Mouse (Mus musculus) hindbrain, embryonic 14.5 days (tissue): Measurements from ENCODE around the gene Tmem269. TPM values are rescaled to one million over a fixed set of nuclear protein-coding genes. Genes with fewer than 3 reads are reported as not detected.

Experiments
- ATAC-seq: fragments of 200-750 bp; cut with Nextera tagmentation; 2 replicates; pipeline ENCODE4 v1.8.0; 2017; ENCODE audit warnings: moderate number of reproducible peaks, mild to moderate bottlenecking, moderate TSS enrichment, moderate library complexity; ENCODE audit not compliant: low FRiP score
- DNase-seq: peaks from one replicate; pipeline ENCODE4 v3.0.0-alpha.2; 2015; ENCODE audit warnings: low spot score
- H3K27ac ChIP-seq: fragments of 300-500 bp; sonication (generic); 2 replicates; pipeline ENCODE4 v1.5.1; 2014; ENCODE audit warnings: mild to moderate bottlenecking, moderate library complexity
- H3K27me3 ChIP-seq: fragments of 300-500 bp; sonication (generic); 2 replicates; pipeline ENCODE4 v1.6.1; 2014; ENCODE audit warnings: mild to moderate bottlenecking, low read length, mixed read lengths; ENCODE audit not compliant: control insufficient read depth, insufficient read depth
- H3K36me3 ChIP-seq: fragments of 300-500 bp; sonication (generic); replicated peaks from 2 replicates; pipeline ENCODE4 v1.6.1; 2014; ENCODE audit not compliant: control insufficient read depth, insufficient read depth
- H3K4me1 ChIP-seq: fragments of 300-500 bp; sonication (generic); replicated peaks from 2 replicates; pipeline ENCODE4 v1.6.1; 2014; ENCODE audit warnings: antibody characterized with exemption, low read length, mixed read lengths; ENCODE audit not compliant: control insufficient read depth, insufficient read depth
- H3K4me2 ChIP-seq: fragments of 300-500 bp; sonication (generic); replicated peaks from 2 replicates; pipeline ENCODE4 v1.6.1; 2014; ENCODE audit warnings: mild to moderate bottlenecking, moderate library complexity
- H3K4me3 ChIP-seq: fragments of 300-500 bp; sonication (generic); replicated peaks from 2 replicates; pipeline ENCODE4 v1.5.1; 2014; ENCODE audit warnings: mild to moderate bottlenecking, low read length
- H3K9ac ChIP-seq: fragments of 300-500 bp; sonication (generic); 2 replicates; pipeline ENCODE4 v1.6.1; 2014
- H3K9me3 ChIP-seq: fragments of 300-500 bp; sonication (generic); 2 replicates; pipeline ENCODE4 v1.6.1; 2016; ENCODE audit warnings: low read length; ENCODE audit not compliant: control insufficient read depth
- WGBS: fragments of 180-500 bp; shearing (Covaris S2); extraction: QIAGEN DNeasy Blood & Tissue Kit; methylation state at CpG from one replicate; pipeline ENCODE4 v1.1.7; 2014; 5-methylcytosine and 5-hydroxymethylcytosine counted together
- polyA plus RNA-seq: library from polyadenylated mRNA; unstranded; fragments of >200 nt; fragmentation: Nextera tagmentation; extraction: Ambion mirVana; gene quantifications from 2 replicates; pipeline ENCODE4 v1.2.1, GENCODE M21; 2014

The Tmem269 gene
- 0.25 TPM in 1 of 2 replicates, not detected in the other for polyA plus RNA-seq

DNA sequence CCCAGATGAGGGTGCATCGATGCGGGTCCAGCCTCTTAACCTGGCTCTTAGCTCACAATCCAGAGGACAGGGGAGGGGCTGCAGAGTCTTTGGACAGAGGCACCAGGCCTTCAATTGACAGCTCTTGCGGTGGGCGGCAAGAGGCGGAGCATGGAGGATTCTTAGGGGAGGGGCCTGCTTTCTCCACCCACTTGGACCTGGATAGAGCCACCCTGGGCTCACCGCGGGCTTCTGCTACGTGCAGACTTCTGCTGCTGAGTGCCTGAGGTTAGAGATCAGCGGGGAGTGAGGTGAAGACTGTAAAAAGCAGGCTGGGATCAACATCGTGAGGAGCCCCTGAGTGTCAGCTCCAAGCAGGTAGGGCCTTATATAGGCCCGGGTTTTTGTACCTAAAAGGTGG lies at the start of gene Tmem269:
Gene Tmem269, minus strand, starts transcription at position 49 of the 400 bp plus-strand sequence.
- 9% methylated on average over 11 of the region's 11 CpGs for WGBS
- H3K4me3 ChIP-seq, result no peak within 1 kb of the TSS
- no peak within 1 kb of the TSS for H3K4me2 ChIP-seq
- ATAC-seq, result no peak
- no peaks in the 10 kb centered on the region for H3K36me3 ChIP-seq
- H3K27ac ChIP-seq, result no peak within 1 kb of the TSS
- DNase-seq, result no peak
- H3K4me1 ChIP-seq, result no peaks in the 10 kb centered on the region
- no peaks in the 10 kb centered on the region for H3K9me3 ChIP-seq
- no peaks in the 10 kb centered on the region for H3K27me3 ChIP-seq
- H3K9ac ChIP-seq, result no peak within 1 kb of the TSS

DNA sequence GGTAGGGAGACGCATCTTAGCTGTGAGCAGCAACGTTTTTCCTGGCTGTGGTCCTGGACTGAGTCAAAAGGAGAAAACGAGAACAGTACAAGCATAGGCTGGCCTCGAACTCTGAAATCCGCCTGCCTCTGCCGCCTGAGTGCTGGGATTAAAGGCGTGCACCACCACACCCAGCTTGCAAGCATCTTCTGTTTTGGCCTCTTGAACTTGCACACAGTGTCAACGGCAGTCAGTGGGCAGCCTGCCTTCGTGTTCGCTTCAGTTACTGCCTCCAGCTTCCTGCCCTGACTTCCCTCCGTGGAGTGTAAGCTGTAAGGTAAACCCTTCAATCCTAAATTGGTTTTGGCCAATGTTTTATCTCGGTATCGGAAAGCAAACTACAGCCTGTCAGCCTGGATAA lies 48.6 kb upstream of the Tmem269 start:
- 80% methylated on average over 13 of the region's 13 CpGs for WGBS
- no peaks in the 10 kb centered on the region for H3K27me3 ChIP-seq

DNA sequence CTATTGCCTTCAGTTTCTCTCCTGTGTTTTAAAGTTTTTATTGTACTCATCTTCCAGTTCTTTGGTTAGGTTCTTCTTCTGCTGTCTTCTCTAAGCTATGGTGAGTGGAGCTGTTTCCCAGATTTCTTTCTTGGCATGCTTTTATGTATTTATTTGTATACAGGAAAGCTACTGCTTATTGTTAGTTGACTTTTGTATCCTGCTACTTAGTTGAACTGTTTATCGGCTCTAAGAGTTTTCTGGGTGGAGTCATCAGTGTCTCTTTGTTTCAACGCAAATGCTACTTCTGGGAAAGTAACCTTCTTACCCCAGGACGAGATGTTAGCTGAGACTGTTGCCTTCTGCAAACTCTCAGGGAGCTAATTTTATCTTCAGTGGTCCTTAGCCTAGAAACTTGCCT lies 45.4 kb upstream of the Tmem269 start:
- Histone ChIP-seq H3K4me2 (no peak overlapping the region), H3K36me3 (0 out of 2 replicates have a peak, but pooled peaks cover 6% of the 10 kb centered on the region), H3K9ac (no peak overlapping the region), H3K9me3 (no peaks in the 10 kb centered on the region), H3K27ac (no peak overlapping the region), H3K4me1 (no peaks in the 10 kb centered on the region), H3K4me3 (no peak overlapping the region), H3K27me3 (no peaks in the 10 kb centered on the region)
- DNase-seq (no peak), ATAC-seq (no peak)
- WGBS, result 75% methylated on average over 3 of the region's 3 CpGs

More for the DNA sequence above, 48.6 kb upstream of the Tmem269 start:
- Histone ChIP-seq H3K4me3 (no peak overlapping the region), H3K9ac (no peak overlapping the region), H3K36me3 (peaks cover 30% of the 10 kb centered on the region), H3K4me2 (no peak overlapping the region), H3K27ac (no peak overlapping the region), H3K4me1 (no peaks in the 10 kb centered on the region), H3K9me3 (no peaks in the 10 kb centered on the region)
- DNase-seq (no peak), ATAC-seq (no peak)

DNA sequence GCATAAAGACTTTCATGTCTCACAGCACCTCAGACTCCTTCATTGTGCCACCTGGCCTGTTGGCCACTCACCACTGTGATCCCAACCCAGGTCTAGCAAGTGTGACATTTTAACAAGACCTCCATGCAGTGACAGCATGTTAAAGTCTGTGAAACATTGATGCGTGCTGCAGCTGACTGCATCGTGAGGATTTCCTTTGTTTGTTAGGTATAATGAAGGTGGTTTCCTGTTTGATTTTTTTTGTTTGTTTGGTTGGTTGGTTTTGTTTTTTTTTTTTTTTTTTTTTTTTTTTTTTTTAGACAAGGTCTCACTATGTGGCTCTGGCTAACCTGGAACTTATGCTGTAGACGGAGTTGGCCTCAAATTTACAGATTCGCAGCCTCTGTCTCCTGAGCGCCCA lies 44.5 kb upstream of the Tmem269 start:
- 92% methylated on average over 5 of the region's 5 CpGs for WGBS
- no peak for DNase-seq
- Histone ChIP-seq H3K4me2 (no peak overlapping the region), H3K4me3 (no peak overlapping the region), H3K9ac (no peak overlapping the region), H3K27me3 (no peaks in the 10 kb centered on the region), H3K36me3 (no peaks in the 10 kb centered on the region), H3K27ac (no peak overlapping the region), H3K4me1 (no peaks in the 10 kb centered on the region), H3K9me3 (no peaks in the 10 kb centered on the region)
- no peak for ATAC-seq

DNA sequence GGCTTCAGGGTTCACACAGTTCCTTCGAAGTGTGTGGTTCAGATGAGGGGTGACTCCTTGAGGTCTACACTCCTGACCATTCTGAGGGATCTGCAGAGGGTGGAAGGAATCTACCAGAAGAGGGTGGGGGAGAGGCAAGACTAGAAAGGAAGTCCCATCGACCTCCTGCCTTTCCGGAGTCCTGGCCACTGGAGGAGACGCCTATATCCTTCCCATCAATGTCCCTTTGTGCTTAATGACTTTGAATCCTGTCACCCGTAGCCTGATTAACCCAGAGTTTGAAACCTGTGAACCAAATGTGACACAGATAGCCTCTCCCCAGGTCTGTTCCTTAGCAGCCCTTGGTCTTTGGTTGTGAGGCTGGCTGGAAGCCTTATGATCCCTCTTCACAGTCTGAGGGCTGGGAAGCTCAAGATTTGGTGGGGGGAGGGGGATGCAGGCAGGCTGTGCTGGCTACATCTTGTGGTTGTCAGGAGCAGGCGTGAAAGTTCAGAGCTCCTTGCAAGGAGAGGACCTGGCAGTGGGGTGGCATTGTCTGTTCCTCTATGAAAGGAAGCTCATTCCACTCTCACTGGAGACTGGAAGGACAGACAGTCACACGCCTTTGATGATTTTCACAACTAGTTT lies 43.2 kb upstream of the Tmem269 start:
- ATAC-seq, result no peak
- DNase-seq, result no peak
- Histone ChIP-seq H3K27ac (no peak overlapping the region), H3K4me1 (no peaks in the 10 kb centered on the region), H3K4me3 (no peak overlapping the region), H3K9ac (no peak overlapping the region), H3K4me2 (no peak overlapping the region), H3K27me3 (no peaks in the 10 kb centered on the region), H3K36me3 (no peaks in the 10 kb centered on the region), H3K9me3 (no peaks in the 10 kb centered on the region)
- WGBS, result 69% methylated on average over 7 of the region's 7 CpGs

DNA sequence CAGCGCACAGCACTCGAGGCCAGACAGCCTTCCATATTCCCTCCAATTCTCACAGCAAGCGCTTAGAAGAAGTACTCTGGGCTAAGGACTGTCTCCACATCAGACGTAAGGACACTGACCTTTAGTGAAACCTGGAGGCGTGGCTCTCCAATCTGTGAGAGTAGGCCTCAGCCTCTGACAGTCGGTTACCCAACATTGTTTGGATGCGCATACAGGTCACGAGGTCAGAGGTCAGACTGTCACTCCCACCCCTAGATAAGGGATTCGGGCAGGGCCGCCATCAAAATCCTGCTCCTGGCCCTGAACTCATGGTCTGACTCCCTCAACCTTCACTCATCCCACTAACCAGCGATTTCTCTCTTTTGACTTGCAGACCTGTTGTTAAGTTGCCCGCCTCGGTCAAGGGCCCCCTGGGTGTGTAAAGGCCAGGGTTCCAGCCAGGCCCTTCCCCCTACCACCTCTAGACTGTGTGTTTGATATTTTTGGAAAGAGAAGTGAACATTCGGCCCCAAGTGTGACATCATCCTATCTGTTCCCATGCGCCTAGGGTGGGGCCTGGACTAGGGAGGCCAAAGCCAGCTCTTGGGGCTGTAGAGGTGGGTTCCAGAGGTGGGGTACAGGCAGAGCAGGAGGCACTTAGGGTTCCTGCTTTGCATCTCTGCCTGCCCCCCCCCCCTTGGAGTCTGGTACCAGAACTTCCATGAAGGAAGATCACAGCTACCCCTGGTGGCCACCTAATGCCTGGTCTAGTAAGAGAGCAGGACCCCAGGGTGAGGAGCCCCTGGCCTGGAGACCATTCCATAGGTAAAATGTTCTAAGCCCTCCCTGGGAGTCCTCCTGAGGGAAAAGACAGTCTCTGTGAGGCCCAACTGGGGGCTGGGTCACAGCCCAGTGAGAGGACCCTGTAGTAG lies 41.6 kb upstream of the Tmem269 start:
- Histone ChIP-seq H3K9me3 (no peaks in the 10 kb centered on the region), H3K27ac (no peak overlapping the region), H3K27me3 (no peaks in the 10 kb centered on the region), H3K9ac (no peak overlapping the region), H3K4me2 (no peak overlapping the region), H3K36me3 (no peaks in the 10 kb centered on the region), H3K4me1 (no peaks in the 10 kb centered on the region; the same call in 1 of the 2 replicates), H3K4me3 (no peak overlapping the region)
- ATAC-seq (no peak), DNase-seq (no peak)
- 77% methylated on average over 15 of the region's 15 CpGs for WGBS

DNA sequence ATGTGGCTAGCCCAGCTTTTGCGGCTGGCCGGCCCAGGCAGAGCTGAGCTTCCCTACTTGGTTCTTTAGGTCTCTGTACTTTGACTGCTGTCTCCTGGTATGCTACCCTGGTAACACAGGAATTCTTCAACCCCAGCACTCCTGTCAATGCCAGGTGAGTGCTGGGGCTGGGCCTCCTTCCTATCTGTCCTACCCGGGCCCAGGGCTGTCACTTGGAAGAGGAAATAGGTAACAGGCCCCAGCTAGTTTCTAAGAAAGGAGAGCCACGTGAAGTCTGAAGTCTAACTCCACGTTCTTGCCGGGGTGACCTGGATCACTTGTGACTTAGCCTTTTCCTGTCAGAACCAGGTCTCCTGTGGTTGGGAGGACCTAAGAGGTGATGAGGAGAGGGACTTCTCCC lies 39.1 kb upstream of the Tmem269 start:
- no peaks in the 10 kb centered on the region for H3K27me3 ChIP-seq
- WGBS, result 82% methylated on average over 6 of the region's 6 CpGs
- DNase-seq, result no peak

DNA sequence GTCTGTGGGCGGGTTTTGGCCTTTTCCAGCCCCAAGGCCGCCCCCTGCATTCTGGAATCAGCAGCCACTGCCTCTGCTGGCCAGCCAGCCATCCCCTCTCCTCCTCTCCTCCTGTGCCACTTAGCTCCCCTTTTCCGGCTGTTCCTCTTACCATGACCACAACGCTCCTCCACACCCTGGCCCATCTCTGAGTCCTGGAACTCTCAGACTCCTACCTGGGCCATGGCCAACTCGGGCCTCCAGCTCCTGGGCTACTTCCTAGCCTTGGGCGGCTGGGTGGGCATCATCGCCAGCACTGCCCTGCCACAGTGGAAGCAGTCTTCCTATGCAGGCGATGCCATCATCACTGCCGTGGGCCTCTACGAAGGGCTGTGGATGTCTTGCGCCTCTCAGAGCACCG lies 37.3 kb upstream of the Tmem269 start, which contains the start of gene Cldn19:
Gene Cldn19, plus strand, starts transcription at position 64 of the 400 bp plus-strand sequence.
- DNase-seq (no peak), ATAC-seq (no peak)
- Histone ChIP-seq H3K27ac (peak within 1 kb of the TSS; percentile 67), H3K4me3 (no peak within 1 kb of the TSS), H3K36me3 (no peaks in the 10 kb centered on the region), H3K27me3 (no peaks in the 10 kb centered on the region), H3K4me1 (peaks cover 12% of the 10 kb centered on the region; the same call in 1 of the 2 replicates), H3K4me2 (no peak within 1 kb of the TSS), H3K9me3 (no peaks in the 10 kb centered on the region), H3K9ac (peak within 1 kb of the TSS; percentile 31; the same call in 1 of the 2 replicates)
- WGBS, result 70% methylated on average over 12 of the region's 12 CpGs

More for the DNA sequence above, 39.1 kb upstream of the Tmem269 start:
- Histone ChIP-seq H3K27ac (no peak overlapping the region), H3K4me1 (peaks cover 12% of the 10 kb centered on the region; the same call in 1 of the 2 replicates), H3K4me2 (no peak overlapping the region), H3K9ac (no peak overlapping the region), H3K4me3 (no peak overlapping the region), H3K36me3 (no peaks in the 10 kb centered on the region), H3K9me3 (no peaks in the 10 kb centered on the region)
- ATAC-seq, result no peak

DNA sequence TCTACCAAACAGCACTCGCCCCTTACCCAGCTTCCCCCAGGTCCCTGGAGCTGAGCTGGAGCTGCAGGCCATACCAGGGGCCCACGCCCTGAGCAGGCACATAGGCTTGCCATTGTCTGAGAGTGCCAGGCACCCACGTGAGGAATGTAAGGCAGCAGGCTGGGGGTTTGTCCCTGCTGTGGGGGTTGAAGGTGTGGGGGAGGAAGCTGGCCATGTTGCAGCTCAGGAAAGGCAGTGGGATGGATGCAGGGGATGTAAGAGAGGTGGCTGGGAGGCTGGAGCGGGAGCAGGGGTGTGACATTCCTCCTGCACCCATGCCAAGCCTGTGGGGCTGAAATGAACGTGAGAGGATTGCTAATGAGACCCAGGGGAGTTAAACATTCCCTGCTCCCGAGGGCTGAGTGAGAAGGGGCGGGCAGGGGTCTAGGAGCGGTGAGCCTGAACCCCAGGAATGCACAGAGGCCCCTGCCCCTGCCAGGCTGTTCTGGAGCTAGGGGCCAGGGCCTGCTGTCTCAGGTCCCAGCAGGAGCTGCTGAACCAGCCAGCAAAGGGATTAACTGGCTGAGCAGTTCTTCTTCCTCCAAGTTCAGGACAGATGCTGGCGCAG lies 36.1 kb upstream of the Tmem269 start:
- Histone ChIP-seq H3K9me3 (no peaks in the 10 kb centered on the region), H3K27me3 (no peaks in the 10 kb centered on the region), H3K27ac (peak overlapping the region; percentile 67), H3K4me2 (no peak overlapping the region), H3K4me1 (peaks cover 12% of the 10 kb centered on the region; the same call in 1 of the 2 replicates), H3K9ac (peak overlapping the region; percentile 31; the same call in 1 of the 2 replicates), H3K36me3 (no peaks in the 10 kb centered on the region), H3K4me3 (no peak overlapping the region)
- WGBS, result 16% methylated on average over 9 of the region's 9 CpGs
- DNase-seq (peak; percentile 58), ATAC-seq (peak; percentile 68; the same call in 1 of the 2 replicates)
